Mouse (Mus musculus) ES-Bruce4 (cell line): ENCODE data around the gene Cttnbp2nl.

ENCODE experiments used
- CTCF ChIP-seq: IDR thresholded peaks from one replicate; pipeline ENCODE4 v1.8.1; 2011; ENCODE audit warnings: low read depth, low read length
- POLR2A ChIP-seq: IDR thresholded peaks from one replicate; pipeline ENCODE4 v1.8.1; 2011; ENCODE audit warnings: low read length; ENCODE audit not compliant: insufficient read depth

DNA sequence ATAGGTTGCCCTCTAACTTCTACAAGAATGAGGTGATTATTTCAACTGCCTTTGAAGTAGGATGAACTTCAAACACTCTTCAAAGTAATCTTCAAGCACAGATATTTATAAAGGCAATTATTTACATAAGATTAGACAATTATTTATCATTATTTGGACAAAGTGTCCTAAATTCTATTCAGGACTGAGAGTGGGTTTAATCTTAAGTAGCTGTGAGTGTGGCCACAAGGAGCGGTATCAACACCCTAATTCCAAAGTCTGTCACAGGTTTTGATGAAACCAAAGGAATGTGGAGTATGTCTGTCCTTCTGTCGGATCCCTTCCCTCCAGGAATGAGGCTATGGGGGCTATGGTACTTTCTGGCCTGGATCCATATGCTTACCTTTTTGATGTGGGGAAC, 38.0 kb downstream of the Cttnbp2nl start:
- no peak for TF ChIP-seq POLR2A
- no peak for TF ChIP-seq CTCF
